Mouse (Mus musculus) MEL (cell line): ENCODE measurements around the gene Trappc12. TPM values are rescaled to one million over a fixed set of nuclear protein-coding genes. Genes with fewer than 3 reads are reported as not detected.

Source experiments
- DNase-seq: peaks from one replicate; pipeline ENCODE4 v3.0.0; 2011; ENCODE audit warnings: low read depth, low spot score
- H3K27ac ChIP-seq: 2 replicates; pipeline ENCODE4 v1.5.1; 2012; ENCODE audit warnings: low read depth, mild to moderate bottlenecking, control low read depth, low read length, moderate library complexity; ENCODE audit not compliant: control insufficient read depth
- H3K27me3 ChIP-seq, 2 experiments: fragments of 150-350 bp in 1 of 2; sonication (generic) in 1 of 2; 2 replicates each; pipeline ENCODE4 v1.6.1; 2012; ENCODE audit warnings: low read length in 2 of 2, mild to moderate bottlenecking in 2 of 2, improper control_type of control experiment in 1 of 2, moderate library complexity in 1 of 2; ENCODE audit not compliant: insufficient read depth in 2 of 2, control insufficient read depth in 1 of 2
- H3K36me3 ChIP-seq, 2 experiments: 2 replicates each; pipeline ENCODE4 v1.6.1; 2012 to 2014; ENCODE audit warnings: low read length in 2 of 2, improper control_type of control experiment in 1 of 2, inconsistent platforms in 1 of 2, mild to moderate bottlenecking in 1 of 2; ENCODE audit not compliant: insufficient read depth in 2 of 2, control insufficient read depth in 1 of 2
- H3K4me1 ChIP-seq, 2 experiments: fragments of 150-350 bp in 1 of 2; sonication (generic) in 1 of 2; 2 replicates each; pipeline ENCODE4 v1.6.1; 2012; ENCODE audit warnings: low read length in 2 of 2, improper control_type of control experiment in 1 of 2, mild to moderate bottlenecking in 1 of 2; ENCODE audit not compliant: insufficient read depth in 2 of 2, control insufficient read depth in 1 of 2
- H3K4me3 ChIP-seq, 2 experiments: fragments of 150-350 bp in 1 of 2; sonication (generic) in 1 of 2; 2 replicates each; pipeline ENCODE4 v1.5.1; 2012; ENCODE audit warnings: low read depth in 2 of 2, low read length in 2 of 2, mild to moderate bottlenecking in 2 of 2, moderate library complexity in 2 of 2, control low read depth in 1 of 2, improper control_type of control experiment in 1 of 2; ENCODE audit not compliant: control insufficient read depth in 1 of 2, insufficient read depth in 1 of 2
- H3K79me2 ChIP-seq: 2 replicates; pipeline ENCODE4 v1.6.1; 2012; ENCODE audit warnings: mild to moderate bottlenecking, low read length, moderate library complexity; ENCODE audit not compliant: control insufficient read depth, poor library complexity, insufficient read depth
- H3K9ac ChIP-seq: 2 replicates; pipeline ENCODE4 v1.6.1; 2012; ENCODE audit warnings: low read depth, mild to moderate bottlenecking, control low read depth, low read length, moderate library complexity; ENCODE audit not compliant: control insufficient read depth, poor library complexity, severe bottlenecking
- H3K9me3 ChIP-seq: fragments of 150-350 bp; sonication (generic); replicated peaks from 2 replicates; pipeline ENCODE4 v1.6.1; 2012; ENCODE audit warnings: mild to moderate bottlenecking, low read length, improper control_type of control experiment, moderate library complexity; ENCODE audit not compliant: insufficient read depth
- BHLHE40 ChIP-seq: IDR thresholded peaks from 2 replicates; pipeline ENCODE4 v1.6.1; 2012; ENCODE audit warnings: low read depth, mild to moderate bottlenecking, inconsistent platforms, low read length, improper control_type of control experiment, borderline replicate concordance
- CHD2 ChIP-seq: IDR thresholded peaks from 2 replicates; pipeline ENCODE4 v1.6.1; 2011; ENCODE audit warnings: low read length, improper control_type of control experiment
- E2F4 ChIP-seq: IDR thresholded peaks from 2 replicates; pipeline ENCODE4 v1.6.1; 2011; ENCODE audit warnings: low read depth, low read length, improper control_type of control experiment, borderline replicate concordance
- ELF1 ChIP-seq: IDR thresholded peaks from 2 replicates; pipeline ENCODE4 v1.6.1; 2014; ENCODE audit warnings: low read depth, mild to moderate bottlenecking, inconsistent platforms, low read length, improper control_type of control experiment, moderate library complexity
- EP300 ChIP-seq, 2 experiments: IDR thresholded peaks; 2 replicates each; pipeline ENCODE4 v1.6.1; 2011; ENCODE audit warnings: improper control_type of control experiment in 2 of 2, low read length in 2 of 2, low read depth in 1 of 2, mild to moderate bottlenecking in 1 of 2
- ETS1 ChIP-seq: IDR thresholded peaks from 2 replicates; pipeline ENCODE4 v1.6.1; 2012; ENCODE audit warnings: low read depth, mild to moderate bottlenecking, inconsistent platforms, low read length, improper control_type of control experiment, moderate library complexity
- GABPA ChIP-seq: IDR thresholded peaks from 2 replicates; pipeline ENCODE4 v1.6.1; 2012; ENCODE audit warnings: low read depth, mild to moderate bottlenecking, inconsistent platforms, low read length, improper control_type of control experiment, moderate library complexity
- GATA1 ChIP-seq: IDR thresholded peaks from 2 replicates; pipeline ENCODE4 v1.6.1; 2011; ENCODE audit warnings: low read depth, low read length, improper control_type of control experiment
- HCFC1 ChIP-seq: IDR thresholded peaks from 2 replicates; pipeline ENCODE4 v1.6.1; 2012; ENCODE audit warnings: low read depth, mild to moderate bottlenecking, inconsistent platforms, low read length, improper control_type of control experiment, moderate library complexity
- JUND ChIP-seq: IDR thresholded peaks from 2 replicates; pipeline ENCODE4 v1.6.1; 2011; ENCODE audit warnings: low read depth, mild to moderate bottlenecking, improper control_type of control experiment, low read length
- MYB ChIP-seq: IDR thresholded peaks from 2 replicates; pipeline ENCODE4 v1.6.1; 2011; ENCODE audit warnings: mild to moderate bottlenecking, low read depth, low read length, improper control_type of control experiment
- MYC ChIP-seq: IDR thresholded peaks from 2 replicates; pipeline ENCODE4 v1.6.1; 2011; ENCODE audit warnings: low read depth, mild to moderate bottlenecking, low read length, improper control_type of control experiment, moderate library complexity
- NRF1 ChIP-seq: IDR thresholded peaks from 2 replicates; pipeline ENCODE4 v1.6.1; 2014; ENCODE audit warnings: low read depth, mild to moderate bottlenecking, inconsistent platforms, low read length, improper control_type of control experiment, moderate library complexity; ENCODE audit not compliant: poor library complexity, insufficient read depth, severe bottlenecking
- POLR2A ChIP-seq, 2 experiments: IDR thresholded peaks; 2 replicates each; pipeline ENCODE4 v1.6.1; 2011 to 2012; ENCODE audit warnings: low read length in 2 of 2, mild to moderate bottlenecking in 2 of 2, control low read depth in 1 of 2, improper control_type of control experiment in 1 of 2, low read depth in 1 of 2, moderate library complexity in 1 of 2; ENCODE audit not compliant: control insufficient read depth in 1 of 2, insufficient read depth in 1 of 2, poor library complexity in 1 of 2
- POLR2AphosphoS5 ChIP-seq: IDR thresholded peaks from 2 replicates; pipeline ENCODE4 v1.6.1; 2012; ENCODE audit warnings: low read depth, borderline replicate concordance, mild to moderate bottlenecking, inconsistent platforms, low read length, moderate library complexity, mixed read lengths
- SIN3A ChIP-seq: IDR thresholded peaks from 2 replicates; pipeline ENCODE4 v1.6.1; 2012; ENCODE audit warnings: low read length, improper control_type of control experiment, inconsistent platforms
- SMC3 ChIP-seq: IDR thresholded peaks from 2 replicates; pipeline ENCODE4 v1.6.1; 2011; ENCODE audit warnings: low read depth, low read length, improper control_type of control experiment
- TBP ChIP-seq: IDR thresholded peaks from 2 replicates; pipeline ENCODE4 v1.8.0; 2011; ENCODE audit warnings: low read depth, low read length, improper control_type of control experiment
- ZC3H11A ChIP-seq: IDR thresholded peaks from 2 replicates; pipeline ENCODE4 v1.6.1; 2012; ENCODE audit warnings: low read depth, mild to moderate bottlenecking, inconsistent platforms, low read length, improper control_type of control experiment
- polyA plus RNA-seq, 2 experiments: library from polyadenylated mRNA; stranded (reverse) in 1 of 2; unstranded in 1 of 2; fragments of >175 nt in 1 of 2; fragments of >200 nt in 1 of 2; gene quantifications; 2 replicates each; pipeline versions ENCODE4 v1.2.1 to v1.2.4; 2012; ENCODE audit warnings: low replicate concordance in 2 of 2, low read depth in 1 of 2; ENCODE audit not compliant: insufficient read length in 2 of 2, insufficient read depth in 1 of 2, missing spikeins in 1 of 2
- total RNA-seq: library from RNA; depleted of rRNA; stranded (reverse); fragments of 300-350 nt; gene quantifications from 2 replicates; pipeline ENCODE4 v1.2.3, GENCODE M21; 2012

Trappc12 gene
- total and polyA plus RNA-seq, 3 experiments: 31.1 to 35.1 TPM; not detected in 1

DNA sequence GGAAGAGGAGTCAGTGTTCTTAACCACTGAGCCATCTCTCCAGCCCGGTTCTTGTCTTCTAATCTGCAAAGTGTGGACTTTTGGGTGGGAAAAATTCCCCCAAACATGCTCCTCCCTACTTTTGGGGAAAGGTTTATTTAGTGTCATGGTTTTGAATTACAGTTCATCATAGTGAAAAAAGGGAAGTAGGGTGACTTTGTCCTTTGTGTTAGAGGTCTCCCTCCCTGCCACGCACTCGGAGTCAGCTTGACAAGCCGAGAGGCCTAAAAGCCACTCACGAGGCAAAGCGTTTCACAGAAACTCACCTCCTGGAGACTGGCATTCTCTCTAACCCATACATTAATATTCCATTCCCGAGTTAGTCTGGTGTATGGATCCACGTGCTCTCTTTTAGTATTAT, 17.6 kb downstream of the Trappc12 start:
- no peaks in the 10 kb centered on the region for H3K79me2 ChIP-seq
- H3K4me3 ChIP-seq: no peak overlapping the region
- H3K4me1 ChIP-seq: peaks cover 0 to 8% of the 10 kb centered on the region in 2 experiments; a peak in 2 of 4 replicates
- no peaks in the 10 kb centered on the region for H3K9me3 ChIP-seq
- TF ChIP-seq ELF1 (no peak), TBP (peak; percentile 51; the same call in 1 of the 2 replicates)
- no peak overlapping the region for H3K9ac ChIP-seq
- peaks cover 10 to 28% of the 10 kb centered on the region in 2 experiments for H3K36me3 ChIP-seq
- DNase-seq: peak; percentile 77
- H3K27me3 ChIP-seq: no peaks in the 10 kb centered on the region
- no peak overlapping the region for H3K27ac ChIP-seq

DNA sequence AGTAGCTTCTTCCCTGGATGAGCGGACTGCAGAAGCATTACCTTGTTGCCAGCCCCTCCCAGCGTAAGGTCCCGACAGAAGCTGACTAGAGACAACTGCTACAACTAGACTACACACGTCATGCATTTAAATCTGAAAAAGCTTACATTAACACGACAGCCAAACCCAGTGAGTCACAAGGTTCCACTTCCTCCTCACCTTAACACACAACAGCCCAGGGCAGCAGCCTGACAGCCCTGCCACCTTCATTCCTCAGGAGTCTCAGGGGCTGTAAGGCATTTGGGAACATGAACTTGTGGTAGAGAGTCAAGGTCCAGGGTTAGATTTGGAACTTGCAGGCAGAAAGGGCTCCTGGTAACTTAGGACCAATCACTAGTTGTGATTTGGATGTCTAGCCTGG, 23.2 kb downstream of the Trappc12 start:
- no peak overlapping the region for H3K4me3 ChIP-seq
- H3K27me3 ChIP-seq: no peaks in the 10 kb centered on the region
- TF ChIP-seq JUND (no peak), NRF1 (no peak), POLR2A (IDR thresholded peaks at IDR 0.05; ENCODE audit: control insufficient read depth in 1 of 2, insufficient read depth in 1 of 2, low read depth in 1 of 2, low read length in 2 of 2, poor library complexity in 1 of 2) (no peak), POLR2AphosphoS5 (no peak), HCFC1 (no peak), ELF1 (no peak), E2F4 (no peak), GABPA (no peak), MYC (no peak), CHD2 (no peak), BHLHE40 (no peak), SIN3A (no peak)
- no peak for DNase-seq
- no peaks in the 10 kb centered on the region; a peak in 1 of 4 replicates for H3K4me1 ChIP-seq
- peaks cover 0 to 10% of the 10 kb centered on the region in 2 experiments; a peak in 2 of 4 replicates for H3K36me3 ChIP-seq
- no peaks in the 10 kb centered on the region for H3K9me3 ChIP-seq
- H3K9ac ChIP-seq: no peak overlapping the region
- no peak overlapping the region for H3K27ac ChIP-seq
- no peaks in the 10 kb centered on the region for H3K79me2 ChIP-seq

DNA sequence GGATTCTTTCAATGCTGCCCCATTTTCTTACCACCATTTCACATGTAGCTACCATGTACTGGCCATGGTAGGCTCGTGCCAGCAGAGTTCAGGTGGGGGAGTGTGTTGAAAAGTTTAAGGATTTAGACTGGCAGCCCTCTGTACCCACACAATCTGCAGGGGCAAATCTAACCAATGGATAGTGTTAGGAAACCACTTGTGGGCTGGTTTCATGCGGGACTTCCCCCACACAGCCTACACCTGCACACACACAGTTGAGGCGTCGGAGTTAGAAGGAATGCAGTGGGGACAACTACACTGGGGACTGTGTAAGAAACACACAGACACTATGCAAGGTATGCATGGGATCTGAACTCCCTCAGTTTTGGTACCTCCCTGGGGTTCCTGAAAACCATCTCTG, 24.1 kb downstream of the Trappc12 start:
- no peak for DNase-seq
- peaks cover 0 to 8% of the 10 kb centered on the region in 2 experiments; a peak in 1 of 4 replicates for H3K36me3 ChIP-seq
- no peaks in the 10 kb centered on the region for H3K9me3 ChIP-seq
- H3K27ac ChIP-seq: no peak overlapping the region
- H3K79me2 ChIP-seq: no peaks in the 10 kb centered on the region
- no peak overlapping the region for H3K9ac ChIP-seq
- no peaks in the 10 kb centered on the region for H3K27me3 ChIP-seq
- no peaks in the 10 kb centered on the region for H3K4me1 ChIP-seq
- H3K4me3 ChIP-seq: no peak overlapping the region
- TF ChIP-seq EP300 (IDR thresholded peaks at IDR 0.05; ENCODE audit: low read depth in 1 of 2, low read length in 2 of 2) (no peak), TBP (no peak), JUND (no peak), SMC3 (no peak), GABPA (no peak), MYB (no peak), ETS1 (no peak), POLR2A (IDR thresholded peaks at IDR 0.05; ENCODE audit: control insufficient read depth in 1 of 2, insufficient read depth in 1 of 2, low read depth in 1 of 2, low read length in 2 of 2, poor library complexity in 1 of 2) (no peak), GATA1 (no peak), ZC3H11A (no peak), SIN3A (no peak)
